Mouse (Mus musculus) frontal cortex, adult (tissue): ENCODE data around the gene Ptpn6.

Experiments
- ATAC-seq: cut with Nextera tagmentation; 2 replicates; pipeline ENCODE4 v1.9.2; 2017; ENCODE audit warnings: mild to moderate bottlenecking, moderate library complexity, mixed read lengths; ENCODE audit not compliant: low TSS enrichment

The Ptpn6 gene

GRCm38 (mm10) chr6:124755831-124756595 is 17.5 kb upstream of the Ptpn6 start, which contains the start of the genes Gm45234 and Atn1:
TSS of gene Gm45234 (minus strand) at chr6:124756021.
TSS of gene Atn1 (minus strand) at chr6:124756524.
- ATAC-seq: peak; percentile 10; the same call in 1 of the 2 replicates

DNA sequence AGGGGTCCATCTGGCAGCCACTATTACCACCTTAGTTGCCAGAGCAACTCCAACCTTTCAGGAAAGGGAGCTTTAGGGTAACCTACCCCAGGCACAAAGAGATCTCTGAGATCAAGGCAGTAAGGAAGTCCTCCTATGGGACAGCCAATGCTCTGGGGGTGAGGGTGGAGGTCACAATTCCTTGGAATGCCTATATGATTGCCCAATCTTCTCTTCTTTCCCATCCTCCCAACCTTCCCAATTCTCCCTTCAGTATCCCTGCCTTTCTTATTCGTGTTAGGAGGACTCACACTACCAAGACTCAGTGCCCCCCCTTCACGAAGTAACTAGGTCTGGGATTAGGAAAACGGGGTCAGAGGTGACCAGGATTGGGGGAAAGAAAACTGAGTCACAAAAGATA is 16.8 kb upstream of the Ptpn6 start:
- no peak for ATAC-seq

GRCm38 (mm10) chr6:124753861-124754260 is 15.3 kb upstream of the Ptpn6 start:
- no peak for ATAC-seq

DNA sequence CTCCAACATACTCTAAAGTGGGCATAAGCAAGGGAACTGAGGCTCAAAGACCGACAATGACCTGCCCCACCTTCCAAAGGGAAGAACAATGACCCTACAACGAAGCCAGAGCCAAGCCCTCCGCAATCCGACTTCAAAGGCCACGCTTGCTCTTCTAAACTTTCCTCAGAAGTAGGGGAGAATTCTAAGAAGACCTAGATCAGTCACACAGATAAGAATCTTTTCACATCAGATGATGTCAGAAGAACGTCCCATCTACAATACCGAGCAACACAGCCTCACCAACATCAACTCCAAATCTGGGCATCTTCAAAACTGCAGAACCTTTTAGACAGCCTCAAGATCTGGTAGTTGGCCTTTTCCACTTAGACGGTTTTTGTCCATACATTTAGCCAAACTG is 11.9 kb upstream of the Ptpn6 start:
- ATAC-seq: no peak

DNA sequence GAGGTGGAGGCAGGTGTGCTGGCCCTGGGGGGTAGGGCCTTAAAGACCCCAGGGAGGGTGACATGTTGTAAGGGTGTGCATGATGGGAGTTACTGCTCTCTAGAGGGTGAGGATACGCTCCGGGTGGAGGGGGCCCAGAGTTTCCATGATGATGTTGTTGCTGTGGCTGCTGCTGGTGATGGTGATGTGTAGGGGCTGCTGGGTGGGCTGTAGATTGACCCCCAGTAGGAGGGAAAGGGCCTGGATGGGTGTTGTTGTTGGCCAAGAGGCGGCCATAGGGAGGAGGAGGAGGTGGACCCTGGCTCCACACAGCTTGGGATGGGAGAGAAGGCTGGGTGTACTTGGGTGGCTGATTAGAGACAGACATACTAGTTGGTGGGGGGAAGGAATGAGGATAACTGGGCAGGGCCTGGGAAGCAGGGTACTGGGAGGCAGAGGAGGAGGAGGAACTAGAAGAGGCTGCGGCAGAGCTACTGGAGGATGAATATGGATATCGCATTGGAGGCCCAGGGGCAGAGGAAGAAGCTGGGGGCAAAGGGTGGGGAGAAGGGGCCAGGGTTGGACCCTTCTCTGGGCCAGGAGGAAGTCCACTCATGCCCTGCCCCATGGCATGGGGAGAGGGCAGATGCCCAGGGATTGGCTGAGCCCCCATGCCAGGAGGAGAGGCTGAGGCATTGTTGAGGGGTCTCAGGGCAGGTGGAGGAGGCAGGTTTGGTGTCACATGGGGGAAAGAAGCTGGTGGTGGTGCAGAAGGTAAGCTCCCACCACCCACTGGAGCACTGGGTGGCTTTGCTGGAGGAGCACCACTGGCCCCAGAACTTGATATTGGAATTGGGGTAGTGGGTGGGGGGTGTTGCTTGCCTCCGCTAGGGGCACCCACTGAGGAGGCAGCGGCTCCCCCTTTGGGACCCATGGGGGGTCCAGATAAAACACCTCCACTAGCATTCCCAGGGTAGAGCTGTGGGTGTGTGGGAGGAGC is 8.4 kb upstream of the Ptpn6 start:
- ATAC-seq: no peak

GRCm38 (mm10) chr6:124746296-124746605 is 7.7 kb upstream of the Ptpn6 start:
- 0 out of 2 replicates have a peak, but pooled peaks have one; percentile 0 for ATAC-seq

GRCm38 (mm10) chr6:124745490-124746295 is 7.2 kb upstream of the Ptpn6 start:
- peak; percentile 62 for ATAC-seq

GRCm38 (mm10) chr6:124744755-124745321 is 6.3 kb upstream of the Ptpn6 start:
- ATAC-seq: no peak

- ATAC-seq: no peak
These were observed 5.1 kb upstream of the Ptpn6 start for GRCm38 (mm10) chr6:124743647-124744046.

GRCm38 (mm10) chr6:124742839-124743514 is 4.5 kb upstream of the Ptpn6 start:
- no peak for ATAC-seq

DNA sequence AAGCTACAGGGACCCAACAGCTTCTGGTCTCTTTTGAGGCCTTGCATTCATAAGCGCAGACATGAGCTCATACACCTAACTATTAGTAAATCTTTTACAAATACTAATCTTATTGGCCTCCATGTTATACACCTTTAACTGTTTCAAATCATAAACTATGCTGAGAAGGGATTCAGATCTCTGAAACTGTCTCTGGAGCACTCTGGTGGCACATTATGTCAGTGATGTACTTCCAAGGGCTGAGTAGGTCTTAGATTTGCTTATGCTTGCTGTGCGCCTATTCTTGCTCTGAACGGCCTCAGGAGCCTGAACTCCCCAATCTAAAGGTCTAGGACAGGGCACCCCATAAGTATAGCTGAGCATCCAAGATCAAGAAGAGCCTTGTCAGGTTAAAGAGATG is 3.3 kb upstream of the Ptpn6 start:
- no peak for ATAC-seq

DNA sequence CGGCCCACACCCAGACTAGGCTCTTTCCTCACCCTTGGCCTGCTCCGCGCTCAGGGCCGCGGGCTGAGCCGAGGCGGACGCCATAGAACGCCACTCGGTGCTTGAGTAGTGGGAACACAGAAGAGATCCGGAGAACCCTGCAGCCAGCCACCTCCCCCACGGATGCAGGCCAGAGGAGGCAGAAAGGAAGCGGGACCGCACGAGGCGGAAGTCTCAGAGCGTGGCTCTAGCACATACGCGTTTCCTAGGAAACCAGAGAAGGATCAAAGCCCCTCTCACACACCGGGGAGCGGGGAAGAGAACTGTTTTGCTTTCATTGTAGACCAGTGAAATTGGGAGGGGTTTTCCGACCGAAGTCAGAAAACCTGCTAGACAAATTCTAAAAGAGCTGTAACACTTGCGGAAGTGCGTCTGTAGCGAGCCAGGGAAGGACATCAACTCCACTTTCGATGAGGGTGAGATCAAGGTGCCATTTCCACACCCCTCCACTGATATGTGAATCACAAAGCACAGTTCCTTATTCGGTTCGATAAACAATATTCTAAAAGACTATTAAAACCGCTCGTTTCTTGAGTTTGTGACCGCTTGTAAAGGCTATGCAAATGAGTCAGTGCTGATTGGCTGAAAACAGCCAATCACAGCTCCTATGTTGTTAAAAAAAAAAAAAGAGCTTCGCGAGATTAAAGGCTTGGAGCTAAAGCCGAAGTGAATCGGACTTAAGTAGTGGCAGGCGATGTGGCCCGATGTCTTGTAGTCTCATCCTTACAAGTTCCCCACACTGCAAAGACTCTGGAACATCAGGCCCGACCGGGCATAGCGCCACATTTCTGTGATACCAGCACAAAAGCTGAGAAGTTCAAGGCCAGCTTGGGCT is 2.6 kb upstream of the Ptpn6 start, which contains the start of gene Grcc10:
Gene Grcc10 (minus strand): TSS at position 487 of the 874 bp plus-strand sequence.
- peak; percentile 62 for ATAC-seq

- ATAC-seq: peak; percentile 10; the same call in 1 of the 2 replicates
These were observed 1.8 kb upstream of the Ptpn6 start for GRCm38 (mm10) chr6:124740211-124740887.

DNA sequence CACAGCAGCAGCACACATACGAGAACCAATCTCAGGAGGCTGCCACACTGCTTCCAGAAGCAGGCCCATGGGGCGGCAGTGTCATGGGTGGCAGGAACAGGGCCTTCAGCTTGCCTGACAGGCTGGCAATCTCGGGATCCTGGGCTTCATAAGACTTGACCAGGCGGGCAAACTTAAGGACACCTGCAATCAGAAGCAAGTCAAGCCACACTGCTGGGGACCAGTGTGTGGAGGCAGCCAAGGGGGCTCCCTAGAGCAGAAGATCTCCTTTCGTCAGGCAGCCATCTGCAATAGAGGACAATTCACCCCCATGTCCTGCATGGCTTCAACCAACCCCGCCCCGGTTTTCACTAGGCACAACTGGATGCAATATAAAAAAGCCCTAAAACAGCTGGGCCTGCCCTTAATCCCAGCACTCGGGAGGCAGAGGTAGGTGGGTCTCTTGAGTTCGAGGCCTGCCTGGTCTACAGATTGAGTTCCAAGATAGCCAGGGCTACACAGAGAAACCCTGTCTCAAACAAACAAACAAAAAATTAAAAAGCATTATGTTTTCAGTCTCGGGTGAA is 800 bp upstream of the Ptpn6 start:
- ATAC-seq: no peak

DNA sequence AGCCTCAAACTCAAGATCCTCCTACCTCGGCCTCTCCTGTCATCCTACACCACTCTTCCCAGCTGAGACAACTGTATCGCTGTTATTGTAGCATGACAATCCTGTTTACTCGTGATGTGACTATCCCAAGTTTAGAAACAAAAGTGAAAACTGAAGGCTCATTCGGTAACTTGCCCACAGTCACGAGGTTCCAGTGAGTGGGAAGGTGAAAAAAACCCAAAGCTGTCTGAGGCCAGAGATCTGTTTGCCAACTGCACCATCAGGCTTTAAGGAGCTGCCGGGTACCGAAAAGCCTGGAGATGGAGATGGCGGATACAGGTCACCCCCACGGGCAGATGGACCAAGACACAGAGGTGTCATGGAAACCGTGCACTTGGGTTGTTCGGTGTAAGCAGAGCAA is 1.5 kb downstream of the Ptpn6 start:
- ATAC-seq: no peak

- no peak for ATAC-seq
These were observed 4.1 kb downstream of the Ptpn6 start for GRCm38 (mm10) chr6:124734417-124734816.

GRCm38 (mm10) chr6:124732476-124733370 is 5.8 kb downstream of the Ptpn6 start:
- 0 out of 2 replicates have a peak, but pooled peaks have one; percentile 32 for ATAC-seq

DNA sequence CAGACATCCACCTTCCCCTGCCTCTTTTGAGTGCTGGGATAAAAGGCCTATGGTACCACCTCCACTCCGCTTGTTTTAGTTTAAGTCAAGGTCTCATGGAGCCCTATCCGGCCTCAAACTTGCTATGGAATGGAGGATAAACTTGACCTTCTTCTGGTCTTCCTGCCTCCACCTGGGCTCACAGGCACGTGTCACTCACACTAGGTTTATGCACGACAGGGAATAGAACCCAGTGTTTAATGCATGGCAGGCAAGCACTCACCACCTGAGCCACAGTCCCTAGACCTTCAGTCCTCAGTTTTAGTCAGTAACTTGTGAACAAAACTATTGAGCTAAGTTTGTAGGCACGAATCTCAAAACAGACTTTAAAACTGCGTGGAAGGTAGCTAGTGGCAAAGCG is 7.5 kb downstream of the Ptpn6 start:
- ATAC-seq: no peak
